Mouse (Mus musculus) heart, adult 9 months (tissue): ENCODE measurements at regions not wholly inside any gene's neighbourhood (a gene's known extent, or its start where the extent isn't known, plus 50 kb on each side); places are given as distances from the start of the nearest gene placed in this dataset.

Experiments used
- DNase-seq, 2 experiments: peaks; one replicate each; pipeline ENCODE4 v3.0.0; 2022; ENCODE audit warnings: low spot score in 2 of 2

DNA sequence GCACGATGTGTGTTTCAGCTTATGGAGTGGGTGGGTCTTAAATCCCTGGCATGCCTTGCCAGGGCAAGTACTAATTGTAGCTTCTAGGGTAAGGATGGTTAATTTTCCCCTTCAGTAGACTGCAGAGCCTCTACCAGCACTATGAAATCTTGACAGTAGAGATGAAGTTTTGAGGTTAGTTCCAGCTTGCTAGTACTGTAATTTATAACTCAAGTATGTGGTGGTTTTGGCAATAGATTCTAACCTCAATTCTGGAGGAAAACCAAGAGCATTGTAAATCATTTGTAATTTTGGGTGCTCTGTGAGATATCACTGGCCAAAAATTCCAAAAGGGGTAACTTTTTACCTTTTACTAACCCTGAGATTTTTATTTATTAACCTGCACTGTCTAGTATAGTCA lies 164.3 kb upstream of the Ednrb start:
- no peak for DNase-seq

DNA sequence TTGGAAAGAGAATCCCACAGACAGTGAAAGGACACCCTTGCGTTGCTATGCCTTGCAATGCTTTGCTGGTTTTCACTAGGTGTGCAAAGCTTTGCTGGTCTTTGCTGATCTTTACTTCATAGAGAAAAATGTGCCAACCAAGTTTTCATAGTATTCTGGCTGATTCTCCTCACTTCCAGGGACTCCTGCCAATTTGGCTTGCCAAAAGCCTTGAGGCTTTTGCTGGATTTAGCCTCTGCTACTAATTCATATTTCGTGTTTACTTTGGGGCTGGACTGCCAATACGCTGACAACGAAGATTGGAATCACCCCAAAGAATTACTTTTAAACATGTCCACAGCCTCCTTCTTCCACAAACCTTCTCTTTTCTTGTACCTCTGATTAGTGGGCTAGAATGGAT lies 162.2 kb upstream of the Ednrb start:
- DNase-seq, result no peak

DNA sequence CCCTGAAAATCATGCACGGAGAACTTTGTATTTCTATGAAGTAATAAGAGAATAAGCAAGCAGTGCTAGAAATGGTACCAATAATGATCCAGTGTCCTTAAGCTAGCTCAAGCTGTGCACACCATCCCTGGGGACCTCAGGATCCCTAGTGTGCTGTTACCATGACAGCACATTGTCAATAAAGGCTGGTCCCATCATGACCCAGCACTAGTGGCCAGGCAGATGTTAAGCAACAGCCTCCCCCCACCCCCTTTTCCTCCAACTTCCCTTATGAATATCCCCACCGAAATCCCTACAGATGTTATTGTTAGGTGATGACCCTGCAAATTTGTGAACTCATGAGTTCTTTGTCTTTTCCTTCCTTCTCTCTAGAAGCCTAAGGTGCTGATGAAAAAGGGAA lies 160.9 kb upstream of the Ednrb start:
- peak; percentile 5 to 17 for DNase-seq

DNA sequence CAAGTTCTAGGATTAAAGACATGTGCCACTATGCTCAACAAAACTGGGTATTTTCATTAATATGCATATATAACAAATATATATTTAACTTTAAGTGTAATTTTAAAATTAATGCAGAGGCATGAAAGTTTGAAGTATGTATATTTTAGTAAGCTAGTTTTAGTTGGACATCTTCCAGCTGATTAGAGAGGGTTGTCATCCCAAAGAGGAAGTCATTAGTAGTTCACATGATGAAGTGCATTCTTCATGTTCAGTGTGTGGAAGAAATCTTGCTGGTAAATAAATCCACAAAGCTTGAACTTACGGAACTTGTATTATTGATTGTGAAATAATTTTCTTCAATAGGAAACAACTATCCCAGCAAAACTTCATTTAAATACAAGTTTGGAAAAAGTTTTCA lies 158.2 kb upstream of the Ednrb start:
- DNase-seq, result no peak

DNA sequence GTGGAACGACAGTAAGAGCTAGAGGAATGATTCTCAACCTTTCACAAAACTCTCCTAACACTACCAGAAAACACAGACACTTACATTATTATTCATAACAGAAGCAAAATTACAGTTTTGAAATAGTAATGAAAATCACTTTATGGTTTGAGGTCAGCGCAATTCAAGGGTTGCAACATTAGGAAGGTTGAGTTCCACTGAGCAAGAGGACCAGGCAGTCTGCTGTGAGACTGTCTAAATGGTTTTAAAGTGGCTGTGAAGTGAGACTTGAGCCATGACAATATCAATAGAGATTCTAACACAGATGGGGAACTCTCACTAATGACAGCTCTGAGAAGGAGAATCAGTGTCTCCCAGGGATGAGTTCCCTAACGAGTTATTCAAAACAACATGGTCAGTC lies 146.2 kb upstream of the Ednrb start:
- DNase-seq, result no peak

DNA sequence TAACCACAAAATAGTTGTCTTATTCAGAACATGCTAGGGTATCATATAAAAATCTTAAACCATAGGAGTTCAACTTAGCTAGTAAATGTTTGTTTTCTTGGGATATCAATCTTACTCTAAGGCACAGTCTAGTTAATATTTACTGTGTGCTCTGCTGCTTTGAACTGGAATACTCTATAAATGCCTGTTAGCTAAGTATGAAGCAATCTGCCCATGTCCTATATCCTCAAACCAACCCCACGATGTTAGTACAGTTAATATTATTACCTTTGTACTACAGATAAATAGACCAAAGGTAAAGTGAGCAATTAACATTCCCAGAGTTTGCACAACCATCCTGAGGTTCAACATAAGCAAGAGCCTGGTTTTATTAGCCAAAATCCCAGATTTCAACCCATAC lies 145.7 kb upstream of the Ednrb start:
- DNase-seq, result no peak

DNA sequence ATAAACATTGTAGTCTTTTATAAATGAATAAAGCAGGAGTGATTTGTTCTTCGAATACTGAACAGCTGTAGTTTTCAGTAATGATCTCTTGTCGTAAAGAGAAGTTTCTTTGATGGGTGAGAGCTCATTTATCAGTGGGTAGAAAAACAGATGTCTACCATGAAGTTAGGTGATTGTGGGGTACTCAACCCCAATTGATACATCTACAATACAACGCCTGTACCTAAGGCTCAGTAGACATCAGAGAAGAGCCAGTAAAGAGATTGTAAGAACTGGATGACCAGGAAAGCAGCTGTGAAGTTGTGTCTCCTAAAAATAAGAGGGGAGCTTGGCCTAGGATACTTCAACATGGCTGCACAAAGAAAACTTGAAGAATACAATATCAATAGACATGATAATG lies 143.1 kb upstream of the Ednrb start:
- DNase-seq, result no peak

DNA sequence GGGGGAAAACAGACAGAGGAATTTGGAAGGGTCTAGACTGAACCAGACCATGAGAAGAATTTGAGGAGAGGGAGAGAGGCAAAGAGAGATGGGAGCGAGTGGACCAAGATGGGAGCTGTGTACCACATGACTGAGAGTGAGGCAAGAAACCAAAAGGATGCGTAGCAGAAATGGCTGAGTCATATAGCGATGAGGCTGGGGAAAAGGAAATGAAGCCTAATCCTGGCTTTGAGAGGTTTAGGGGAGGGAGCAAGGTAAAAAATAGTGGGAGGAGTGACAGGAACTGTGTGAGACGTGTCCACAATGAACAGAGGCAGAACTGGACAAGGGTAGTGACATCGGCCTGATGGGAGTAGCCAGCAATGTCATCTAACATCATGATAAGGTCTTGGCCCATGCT lies 140.1 kb upstream of the Ednrb start:
- DNase-seq, result no peak

DNA sequence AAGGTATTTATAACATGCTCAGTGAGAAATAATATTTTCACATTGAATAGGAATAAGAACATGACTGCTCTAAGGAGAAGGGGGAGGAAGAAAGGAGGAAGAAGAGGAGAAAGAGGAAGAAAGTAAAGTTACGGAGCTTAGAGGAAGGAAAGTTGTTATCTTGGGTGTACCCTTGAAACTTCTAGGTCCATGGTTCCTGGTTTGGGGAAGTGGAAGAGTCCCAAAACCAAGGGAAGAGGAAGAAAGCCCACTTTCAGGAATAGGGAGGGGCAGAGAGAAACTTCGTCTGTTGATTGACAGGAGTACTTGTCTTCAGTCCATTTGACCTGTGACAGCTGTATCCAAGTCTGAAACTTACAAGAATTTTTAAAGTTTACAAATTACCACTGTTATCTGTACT lies 134.6 kb upstream of the Ednrb start:
- DNase-seq, result peak in 1 of 2 experiments; percentile 27

DNA sequence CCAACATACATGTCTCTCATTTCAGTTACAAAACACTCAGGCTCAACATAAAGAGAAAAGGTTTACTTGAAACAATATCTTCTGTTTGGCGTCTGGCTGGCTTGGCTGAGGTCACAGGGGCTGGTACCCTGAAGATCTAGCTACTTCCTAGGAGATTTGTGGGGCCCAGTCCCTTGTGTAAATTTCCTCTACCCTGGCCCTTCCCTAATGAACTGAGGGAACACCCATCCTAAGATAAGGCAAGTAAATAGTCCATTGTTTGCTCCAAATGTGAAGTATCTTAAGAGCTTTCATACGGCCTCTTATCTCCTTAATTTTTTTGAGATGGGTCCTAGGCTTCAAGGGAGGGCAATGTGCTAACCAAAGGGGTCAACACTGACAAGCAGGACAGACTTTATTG lies 133.6 kb upstream of the Ednrb start:
- no peak for DNase-seq

DNA sequence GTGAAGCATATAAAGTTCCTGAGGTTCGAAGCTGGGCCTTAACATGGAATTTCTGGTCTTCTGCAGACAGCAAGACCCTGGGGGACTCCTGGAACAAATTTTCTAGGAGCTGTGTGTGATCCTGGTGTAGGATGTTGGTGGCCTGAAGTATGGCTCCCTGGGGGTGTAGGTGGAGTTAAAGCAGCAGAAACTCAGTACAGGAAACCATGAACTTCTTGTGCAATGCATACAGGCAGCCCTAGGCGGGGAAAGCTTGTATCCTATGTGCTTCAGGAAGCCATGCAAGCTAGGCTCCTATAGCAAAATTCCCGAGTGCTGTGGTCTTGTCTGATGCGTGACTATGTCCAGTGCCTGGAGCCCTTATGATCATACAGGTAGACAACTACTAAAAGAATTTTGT lies 129.8 kb upstream of the Ednrb start:
- no peak for DNase-seq

DNA sequence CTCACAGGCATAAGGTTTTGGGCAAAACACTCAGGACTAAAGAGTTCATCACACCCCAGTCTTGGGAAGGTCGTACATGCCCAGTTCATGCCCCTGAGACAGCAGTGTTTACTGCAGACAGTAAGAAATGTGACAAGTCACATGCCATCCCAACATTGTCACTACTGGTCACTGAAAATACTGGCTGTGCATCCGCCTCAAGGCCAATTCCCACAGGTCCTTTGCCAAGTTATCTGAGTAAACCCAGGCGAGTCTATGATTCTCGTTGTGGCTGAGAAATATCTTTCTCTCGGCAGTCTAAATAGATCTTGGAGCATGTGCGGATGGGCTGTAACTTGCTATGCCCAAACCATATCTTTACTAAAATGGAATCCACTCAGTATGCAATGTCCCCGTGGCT lies 128.9 kb upstream of the Ednrb start:
- no peak for DNase-seq

DNA sequence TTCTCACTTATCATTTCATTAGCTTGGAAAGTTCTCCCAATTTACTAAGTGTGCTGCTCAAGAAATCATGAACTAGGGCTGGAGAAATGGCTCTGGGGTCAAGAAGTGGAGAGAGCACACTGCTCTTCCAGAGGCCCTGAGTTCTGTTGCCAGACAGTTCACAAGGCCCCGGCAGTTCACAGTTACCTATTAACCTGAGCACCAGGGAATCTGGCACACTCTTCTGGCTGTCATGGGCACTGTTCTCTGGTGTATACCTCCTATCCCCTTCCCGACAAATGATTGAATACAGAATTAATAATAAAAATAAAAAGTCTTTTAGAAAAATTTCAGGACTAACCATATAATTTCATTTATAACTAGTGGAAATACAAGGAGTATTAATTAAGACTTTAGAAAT lies 125.1 kb upstream of the Ednrb start:
- no peak for DNase-seq

DNA sequence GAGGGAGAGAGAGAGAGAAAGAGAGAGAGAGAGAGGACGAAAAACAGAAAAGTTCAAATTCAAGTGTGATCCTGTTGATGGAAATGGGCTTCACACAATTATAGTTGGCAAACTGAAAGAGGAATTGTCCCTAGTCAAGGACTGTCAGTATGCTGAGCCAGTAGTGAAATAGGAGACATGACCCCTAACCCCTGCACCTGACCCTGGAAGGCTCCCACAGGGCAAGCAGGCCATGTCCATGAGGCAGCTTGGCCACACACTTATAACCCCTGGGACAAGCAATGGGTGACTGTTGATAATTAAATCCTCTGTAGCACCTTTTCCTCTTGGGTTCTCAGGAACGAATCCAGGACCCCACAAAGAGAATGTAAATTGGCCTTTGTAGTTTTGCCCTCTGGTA lies 122.1 kb upstream of the Ednrb start:
- DNase-seq, result no peak

DNA sequence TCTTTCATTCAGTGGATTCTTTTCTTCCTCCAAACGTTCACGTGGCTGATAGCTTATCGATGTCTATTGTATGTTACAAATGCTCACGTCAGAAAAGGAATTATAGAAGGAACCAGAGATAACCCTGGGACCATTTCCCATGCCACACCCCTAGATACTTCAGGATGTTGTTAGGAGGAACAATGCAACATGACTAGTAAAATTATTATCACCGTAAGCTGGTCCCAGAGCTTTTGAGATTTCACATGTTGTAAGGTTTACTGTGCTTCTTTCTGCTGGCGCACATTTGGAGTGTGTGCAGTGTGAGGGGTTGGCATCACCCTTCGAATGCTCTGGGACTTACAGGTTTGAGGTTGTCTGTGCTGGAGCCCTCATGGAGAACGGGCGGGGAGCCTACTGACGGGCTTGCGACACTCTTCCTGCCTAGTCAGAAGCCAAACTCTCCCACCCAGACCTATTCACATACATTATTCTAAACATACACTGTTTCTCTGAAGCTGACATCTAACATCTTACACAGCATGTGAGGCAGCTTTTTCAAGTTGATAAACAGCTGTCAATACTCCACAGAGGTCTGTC lies 118.2 kb upstream of the Ednrb start:
- no peak for DNase-seq

DNA sequence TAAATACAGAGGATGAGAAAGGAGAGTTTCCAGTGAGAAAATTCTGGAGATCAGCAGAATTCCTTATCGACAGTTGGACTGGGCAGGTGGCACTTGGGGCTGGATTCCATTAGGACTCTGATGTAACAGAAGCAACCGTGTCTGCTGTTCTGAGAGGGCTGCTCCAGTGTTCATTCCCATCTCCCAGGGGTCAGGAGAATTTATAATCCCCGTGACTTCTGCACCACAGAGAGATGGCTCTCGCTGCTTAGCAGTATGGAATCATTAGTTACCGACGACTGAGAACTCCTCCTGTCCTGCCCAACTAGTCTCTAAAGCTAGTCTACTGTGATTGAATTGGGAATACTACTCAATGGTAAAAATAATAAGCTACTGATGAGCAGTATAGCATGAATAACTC lies 107.7 kb upstream of the Ednrb start:
- DNase-seq, result no peak

DNA sequence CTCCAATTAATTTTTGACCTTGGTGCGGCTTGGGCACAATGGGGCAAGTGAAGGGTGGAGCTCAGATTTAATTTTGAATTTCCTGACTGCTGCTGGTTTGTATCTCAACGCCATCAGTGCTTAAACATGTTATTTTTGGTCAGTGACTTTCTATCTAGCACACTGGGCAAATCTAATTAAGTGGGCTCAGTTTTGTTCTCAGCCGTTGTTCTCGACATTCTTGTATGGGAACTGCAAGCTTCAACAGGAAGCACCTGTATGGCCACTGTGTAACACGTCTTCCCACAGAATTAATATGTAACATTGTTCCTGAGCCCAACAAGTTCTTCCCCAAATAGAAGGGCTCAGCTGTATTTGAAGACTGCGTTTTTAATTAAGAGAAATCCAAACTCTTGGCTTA lies 105.7 kb upstream of the Ednrb start:
- DNase-seq, result peak; percentile 8 to 56

DNA sequence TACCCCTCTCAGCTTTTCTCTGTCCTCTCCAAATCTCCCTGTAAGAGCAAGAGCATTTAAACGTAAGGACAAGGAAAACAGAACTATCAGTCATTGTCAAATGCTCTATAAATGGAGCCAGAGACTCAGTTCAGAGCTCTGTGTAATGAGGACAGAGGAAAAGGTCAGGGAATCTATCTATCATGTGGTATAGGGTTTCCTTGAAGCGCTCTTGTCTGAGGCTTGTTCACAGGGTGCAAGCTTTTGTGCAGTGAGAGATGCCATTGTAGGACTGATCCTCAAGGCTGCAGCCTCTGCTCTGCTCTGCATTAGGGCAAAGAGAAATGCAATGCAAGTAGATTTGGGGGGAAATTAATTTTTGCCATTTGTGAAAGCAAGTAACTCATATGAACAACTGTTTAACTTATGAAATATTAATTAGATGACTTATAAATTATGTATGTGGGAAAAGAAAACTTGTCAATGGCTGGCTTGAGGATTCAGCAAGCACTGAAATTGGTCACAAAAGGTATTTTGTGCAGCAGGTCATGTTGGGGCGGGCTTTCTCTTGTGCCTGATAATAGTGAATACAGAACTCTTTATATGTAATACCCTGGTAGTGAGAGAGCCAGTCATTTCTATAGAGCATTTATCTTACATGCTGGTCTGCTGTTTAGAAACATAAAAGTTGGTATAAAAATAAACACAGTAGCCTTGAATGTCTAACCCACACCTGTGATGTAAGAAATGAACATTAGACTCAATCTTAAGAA lies 104.0 kb upstream of the Ednrb start:
- no peak for DNase-seq

DNA sequence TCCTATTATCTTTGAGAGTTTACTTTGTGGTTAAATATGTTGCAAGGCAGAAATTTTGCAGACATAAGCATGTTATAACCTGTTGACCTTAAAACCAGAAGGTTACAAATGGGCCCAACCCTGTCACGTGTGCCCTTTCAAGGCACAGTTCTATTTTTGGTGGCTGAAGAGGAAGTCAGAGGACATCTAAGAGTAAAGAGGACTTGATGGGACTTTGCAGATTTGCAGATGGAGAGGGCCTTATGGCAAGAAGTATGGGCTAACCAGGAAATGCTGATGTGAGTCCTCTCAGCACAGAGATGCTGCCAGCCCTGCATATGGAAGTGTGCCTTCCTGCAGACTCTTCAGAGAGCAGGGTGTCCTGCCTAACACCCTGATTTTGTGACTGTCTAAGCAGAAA lies 101.6 kb upstream of the Ednrb start:
- DNase-seq, result peak; percentile 18 to 63

DNA sequence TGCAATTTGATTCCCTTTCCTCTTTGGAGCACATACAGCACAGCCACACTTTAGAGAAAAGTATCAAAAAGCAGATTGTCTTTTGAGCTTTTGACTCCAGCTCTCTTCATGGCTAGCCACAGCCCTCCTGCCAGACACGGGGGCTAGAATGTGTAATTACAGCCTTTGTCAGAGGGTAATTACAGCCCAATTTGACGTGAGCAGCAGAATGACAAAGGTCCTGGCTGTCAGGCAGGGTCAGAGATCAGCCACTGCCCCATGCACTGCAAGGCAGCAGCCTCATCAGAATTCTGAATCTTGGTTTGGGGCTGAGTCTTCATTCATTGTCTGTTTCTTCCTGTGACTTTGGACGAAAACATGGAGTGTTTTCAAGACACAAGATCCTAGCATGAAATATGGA lies 95.7 kb upstream of the Ednrb start:
- DNase-seq, result no peak

DNA sequence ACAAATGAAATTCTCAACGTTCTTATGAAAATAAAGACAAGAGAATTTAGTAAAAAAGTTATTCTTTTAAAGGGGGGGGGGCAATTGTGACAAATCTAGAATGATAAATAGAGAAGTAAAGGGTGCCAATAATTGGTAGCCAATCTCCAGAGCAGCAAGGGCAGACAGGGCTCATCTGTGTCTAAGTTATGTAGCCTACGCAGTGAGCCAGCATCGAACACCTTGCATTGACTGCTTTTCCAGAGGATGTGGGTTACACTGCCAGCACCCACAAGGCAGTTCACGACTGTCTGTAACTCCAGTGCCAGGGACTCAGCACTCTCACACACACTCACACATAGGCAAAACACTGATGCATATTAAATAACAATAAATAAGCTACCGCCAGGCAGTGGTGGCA lies 94.7 kb upstream of the Ednrb start:
- no peak for DNase-seq

DNA sequence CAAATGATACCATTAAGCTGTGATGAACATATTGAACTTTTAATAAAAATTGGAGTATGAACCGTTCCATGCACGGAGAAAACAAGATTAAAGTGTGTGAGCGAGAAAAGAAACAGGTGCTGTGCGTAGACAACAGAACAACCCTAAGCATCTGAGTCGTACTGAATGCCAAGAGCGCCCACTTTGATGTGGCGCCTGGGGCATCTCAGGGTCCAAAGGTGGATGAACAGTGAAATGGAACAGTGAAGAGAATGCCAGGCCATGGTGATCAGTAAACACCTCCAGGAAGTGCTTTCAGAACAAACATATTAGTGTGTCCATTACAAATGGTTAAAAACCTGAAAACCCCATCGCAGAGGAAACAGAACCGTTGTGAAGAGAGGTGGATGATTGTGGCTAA lies 94.0 kb upstream of the Ednrb start:
- DNase-seq, result no peak

DNA sequence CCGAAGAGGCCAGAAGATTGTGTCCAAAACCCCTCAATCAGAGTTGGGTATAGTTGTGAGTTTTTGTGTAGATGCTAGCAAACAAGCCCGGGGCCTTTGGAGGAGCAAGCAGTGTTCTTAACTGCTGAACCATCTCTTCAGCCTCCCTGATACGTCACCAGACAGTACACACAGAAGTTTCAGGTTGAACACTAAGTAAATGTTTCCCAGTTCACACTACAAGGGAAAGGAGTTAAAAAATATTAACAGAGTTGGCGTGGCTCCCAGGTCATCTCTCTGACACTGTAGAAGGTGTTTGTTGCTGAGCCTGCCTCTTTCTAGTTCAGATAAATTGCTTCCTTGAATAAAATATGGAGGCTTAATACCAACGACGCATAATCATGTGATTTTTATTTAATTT lies 93.5 kb upstream of the Ednrb start:
- DNase-seq, result no peak

DNA sequence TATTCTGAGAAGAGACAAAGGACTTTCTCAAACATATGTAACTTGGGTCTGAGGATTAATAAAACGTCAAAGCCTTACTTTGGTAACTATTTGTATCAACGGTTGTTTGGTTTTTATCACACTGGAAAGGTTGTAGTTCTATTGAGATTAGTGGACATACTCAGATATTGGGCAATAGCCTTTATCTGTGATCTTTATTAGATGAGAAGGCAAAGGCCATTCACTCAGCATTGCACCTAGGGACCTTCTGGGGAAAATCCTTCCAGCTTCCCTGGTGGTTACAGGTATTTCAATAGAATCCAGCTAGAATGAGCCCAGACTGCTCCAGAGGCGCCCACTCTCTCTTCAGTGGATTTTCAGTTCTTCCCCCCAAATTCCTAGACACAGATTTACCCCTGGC lies 89.6 kb upstream of the Ednrb start:
- DNase-seq, result no peak
